Mouse (Mus musculus) hindbrain, embryonic 15.5 days (tissue): Measurements from ENCODE around the gene Mamdc4. TPM values are rescaled to one million over a fixed set of nuclear protein-coding genes. Genes with fewer than 3 reads are reported as not detected.
"Not testable (repeated sequence)": the region's sequence is repeated elsewhere in the genome, so short reads cannot be mapped to it uniquely, and the experiment has no call there.

Source experiments
- ATAC-seq: fragments of 200-750 bp; cut with Nextera tagmentation; 2 replicates; pipeline ENCODE4 v1.8.0; 2017; ENCODE audit warnings: low read depth, moderate number of reproducible peaks, moderate TSS enrichment; ENCODE audit not compliant: low FRiP score
- H3K27ac ChIP-seq: fragments of 300-500 bp; sonication (generic); replicated peaks from 2 replicates; pipeline ENCODE4 v1.5.1; 2015; ENCODE audit warnings: mild to moderate bottlenecking, inconsistent platforms
- H3K27me3 ChIP-seq: fragments of 300-500 bp; sonication (generic); 2 replicates; pipeline ENCODE4 v1.6.1; 2015; ENCODE audit warnings: control low read depth, inconsistent platforms
- H3K36me3 ChIP-seq: fragments of 300-500 bp; sonication (generic); 2 replicates; pipeline ENCODE4 v1.6.1; 2015; ENCODE audit warnings: control low read depth, inconsistent platforms
- H3K4me1 ChIP-seq: fragments of 300-500 bp; sonication (generic); replicated peaks from 2 replicates; pipeline ENCODE4 v1.6.1; 2015; ENCODE audit warnings: control low read depth, inconsistent platforms
- H3K4me2 ChIP-seq: fragments of 300-500 bp; sonication (generic); 2 replicates; pipeline ENCODE4 v1.6.1; 2015; ENCODE audit warnings: moderate library complexity, mild to moderate bottlenecking, inconsistent platforms
- H3K4me3 ChIP-seq: fragments of 300-500 bp; sonication (generic); 2 replicates; pipeline ENCODE4 v1.5.1; 2015; ENCODE audit warnings: mild to moderate bottlenecking, inconsistent platforms
- H3K9ac ChIP-seq: fragments of 300-500 bp; sonication (generic); 2 replicates; pipeline ENCODE4 v1.6.1; 2015; ENCODE audit warnings: inconsistent platforms
- H3K9me3 ChIP-seq: fragments of 300-500 bp; sonication (generic); 2 replicates; pipeline ENCODE4 v1.6.1; 2016; ENCODE audit warnings: control low read depth, inconsistent platforms
- WGBS: fragments of 180-500 bp; shearing (Covaris S2); methylation state at CpG from one replicate; pipeline ENCODE4 v1.1.7; 2015; 5-methylcytosine and 5-hydroxymethylcytosine counted together
- polyA plus RNA-seq: library from polyadenylated mRNA; unstranded; fragments of >200 nt; fragmentation: Nextera tagmentation; extraction: Ambion mirVana; gene quantifications from 2 replicates; pipeline ENCODE4 v1.2.1, GENCODE M21; 2015

The Mamdc4 gene
- polyA plus RNA-seq, 1 experiment from 2014 or later, result 1.6 TPM

DNA sequence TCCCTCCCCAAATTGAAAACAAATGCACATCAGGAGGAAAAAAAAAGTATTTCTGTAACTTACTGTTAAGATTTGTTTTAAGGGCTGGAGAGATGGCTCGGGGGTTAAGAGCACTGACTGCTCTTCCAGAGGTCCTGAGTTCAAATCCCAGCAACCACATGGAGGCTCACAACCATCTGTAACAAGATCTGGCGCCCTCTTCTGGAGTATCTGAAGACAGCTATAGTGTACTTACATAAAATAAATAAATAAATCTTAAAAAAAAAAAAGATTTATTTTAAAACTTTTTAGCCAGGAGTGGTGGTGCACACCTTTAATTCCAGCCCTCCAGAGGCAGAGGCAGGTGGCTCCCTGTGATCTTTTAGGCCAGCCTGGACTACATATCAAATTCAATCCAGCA is 19.2 kb downstream of the Mamdc4 start:
- H3K36me3 ChIP-seq, H3K27me3 ChIP-seq, ATAC-seq, H3K9ac ChIP-seq, H3K4me3 ChIP-seq, H3K27ac ChIP-seq, H3K9me3 ChIP-seq, H3K4me2 ChIP-seq: not testable (repeated sequence)
- peaks cover 30% of the 10 kb centered on the region for H3K4me1 ChIP-seq
- 55% methylated on average over 2 of the region's 2 CpGs for WGBS

DNA sequence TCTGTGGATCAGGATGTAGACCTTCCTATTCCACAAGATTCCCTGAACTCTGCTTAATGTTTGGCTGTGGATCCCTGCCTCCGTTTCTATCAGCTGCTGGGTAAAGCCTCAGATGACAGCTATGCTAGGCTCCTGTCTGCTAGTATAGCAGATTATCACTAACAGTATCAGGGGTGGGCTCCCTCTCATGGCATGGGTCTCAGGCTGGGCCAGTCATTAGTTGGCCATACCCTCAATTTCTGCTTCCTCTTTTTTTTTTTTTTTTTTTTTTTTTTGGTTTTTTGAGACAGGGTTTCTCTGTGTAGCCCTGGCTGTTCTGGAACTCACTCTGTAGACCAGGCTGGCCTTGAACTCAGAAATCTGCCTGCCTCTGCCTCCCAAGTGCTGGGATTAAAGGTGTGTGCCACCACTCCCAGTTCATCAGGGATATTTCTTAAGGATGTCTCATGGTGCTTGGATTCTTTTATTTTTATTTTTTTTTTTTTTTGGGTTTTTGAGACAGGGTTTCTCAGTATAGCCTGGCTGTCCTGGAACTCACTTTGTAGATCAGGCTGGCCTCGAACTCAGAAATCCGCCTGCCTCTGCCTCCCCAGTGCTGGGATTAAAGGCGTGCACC is 21.4 kb downstream of the Mamdc4 start:
- not testable (repeated sequence) for H3K36me3 ChIP-seq, ATAC-seq, H3K9me3 ChIP-seq, H3K9ac ChIP-seq, H3K27me3 ChIP-seq, H3K27ac ChIP-seq, H3K4me3 ChIP-seq, H3K4me2 ChIP-seq
- H3K4me1 ChIP-seq, result peaks cover 12% of the 10 kb centered on the region
- WGBS, result 93% methylated on average over 4 of the region's 4 CpGs

DNA sequence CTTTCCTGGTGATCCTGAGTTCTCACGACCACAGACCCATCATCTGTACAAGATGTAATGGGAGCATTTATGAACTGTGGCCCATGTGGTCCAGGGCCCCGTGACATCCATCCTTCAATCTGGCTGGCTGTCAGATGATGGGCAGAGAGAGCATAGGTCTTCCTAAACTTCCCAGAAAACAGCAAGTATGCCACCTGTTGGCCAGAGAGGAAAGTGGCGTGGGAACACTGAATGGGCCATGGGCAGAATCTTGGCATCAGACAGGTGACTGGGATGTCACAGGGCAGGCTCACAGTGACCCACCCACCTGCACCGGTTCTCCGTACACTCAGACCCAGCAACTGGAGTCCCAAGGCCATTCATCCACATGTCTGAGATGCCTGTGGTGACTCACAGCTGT is 23.5 kb downstream of the Mamdc4 start:
- no peaks in the 10 kb centered on the region for H3K36me3 ChIP-seq
- H3K9me3 ChIP-seq, result no peaks in the 10 kb centered on the region
- no peak overlapping the region for H3K9ac ChIP-seq
- H3K27me3 ChIP-seq, result no peaks in the 10 kb centered on the region
- WGBS, result 40% methylated on average over 5 of the region's 5 CpGs
- H3K4me1 ChIP-seq, result peaks cover 7% of the 10 kb centered on the region
- H3K4me2 ChIP-seq, result no peak overlapping the region
- no peak for ATAC-seq
- no peak overlapping the region for H3K4me3 ChIP-seq
- no peak overlapping the region for H3K27ac ChIP-seq

DNA sequence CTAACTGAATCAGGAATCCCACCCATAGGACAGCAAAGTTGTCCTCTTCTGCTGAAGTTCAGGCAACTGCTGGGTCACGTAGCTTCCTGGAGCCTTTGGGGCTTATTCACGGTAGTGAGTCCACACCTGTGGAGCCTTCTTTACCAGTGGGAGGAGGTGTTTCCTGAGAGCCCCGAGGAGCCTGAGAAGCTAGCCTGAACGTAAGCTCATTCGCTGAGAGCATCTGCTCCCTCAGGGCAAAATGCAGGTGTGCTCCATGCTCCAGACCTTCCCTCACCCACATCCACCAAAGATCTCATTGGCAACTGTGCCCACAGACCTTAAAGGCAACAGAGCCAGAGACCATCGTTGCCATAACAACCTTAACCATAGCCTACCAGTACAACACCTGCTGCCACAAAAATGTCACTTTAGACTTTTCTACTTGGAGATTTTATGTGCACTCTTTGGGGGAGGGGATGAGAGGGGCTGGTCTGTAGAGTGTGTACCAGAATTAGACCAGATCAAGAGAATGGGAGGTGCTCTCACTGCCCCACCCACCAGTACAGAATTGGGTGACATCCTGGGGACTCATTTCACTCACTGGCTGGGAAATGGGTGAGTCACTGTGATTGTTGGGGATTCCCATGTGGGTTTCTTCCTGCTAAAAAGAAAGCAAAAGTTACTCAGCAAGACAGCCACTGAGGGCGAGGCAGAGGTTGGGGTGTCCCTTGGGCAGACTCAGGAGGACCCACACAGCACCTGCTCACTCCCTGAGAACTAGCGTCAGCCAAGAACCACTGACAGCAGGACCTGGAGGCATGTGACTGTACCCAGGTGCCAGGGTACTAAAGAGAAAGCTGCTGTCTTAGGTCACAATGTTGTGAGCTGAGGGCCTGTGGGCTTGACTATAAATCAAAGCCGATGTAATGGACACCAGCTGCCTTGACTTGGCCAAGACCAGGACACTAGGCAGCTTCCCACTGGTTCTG is 25.3 kb downstream of the Mamdc4 start:
- Histone ChIP-seq H3K27ac (no peak overlapping the region), H3K27me3 (no peaks in the 10 kb centered on the region), H3K4me2 (no peak overlapping the region), H3K9me3 (no peaks in the 10 kb centered on the region), H3K4me3 (no peak overlapping the region), H3K36me3 (no peaks in the 10 kb centered on the region), H3K4me1 (peaks cover 15% of the 10 kb centered on the region), H3K9ac (no peak overlapping the region)
- WGBS, result 79% methylated on average over 9 of the region's 9 CpGs
- ATAC-seq, result no peak

DNA sequence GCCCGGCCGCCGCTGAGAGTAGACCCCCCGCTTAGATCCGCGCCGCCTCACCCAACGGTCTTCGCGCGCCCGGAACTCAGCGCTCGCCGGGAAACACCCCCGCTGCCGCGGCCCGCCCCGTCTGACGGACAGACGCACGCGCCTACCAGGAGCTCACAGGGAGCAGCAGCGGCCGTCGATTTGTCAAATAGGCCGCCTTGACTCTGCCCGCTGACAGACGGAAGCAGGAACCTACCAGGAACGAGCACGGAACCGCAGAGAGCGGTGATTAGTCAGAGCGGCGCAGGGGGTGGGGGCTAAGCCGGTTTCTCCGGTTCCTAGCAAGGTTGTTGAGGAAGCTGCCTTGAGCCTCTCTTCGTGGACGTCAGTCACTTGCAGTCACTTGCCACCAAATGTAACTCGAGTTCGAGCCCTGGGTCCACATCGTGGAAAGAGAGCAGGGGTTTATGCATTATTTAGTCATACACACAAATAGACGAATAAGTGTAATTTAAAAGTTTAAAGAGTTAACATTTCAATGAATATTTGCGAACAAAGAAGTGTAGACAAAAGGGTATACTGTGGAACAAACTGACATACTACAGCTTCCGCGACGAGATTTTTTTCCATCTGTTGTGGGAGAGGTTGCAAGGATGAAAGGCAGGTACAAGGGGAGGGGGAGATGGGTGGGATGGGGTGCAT is 27.7 kb downstream of the Mamdc4 start, which contains the start of gene Traf2:
Traf2 (minus strand) TSS at position 130 of the 681 bp plus-strand sequence.
- peak within 1 kb of the TSS; percentile 67 for H3K4me3 ChIP-seq
- WGBS, result 3% methylated on average over 47 of the region's 48 CpGs
- no peaks in the 10 kb centered on the region for H3K27me3 ChIP-seq
- no peaks in the 10 kb centered on the region for H3K36me3 ChIP-seq
- peak within 1 kb of the TSS; percentile 87 for H3K4me2 ChIP-seq
- peak; percentile 100 for ATAC-seq
- H3K9ac ChIP-seq, result peak within 1 kb of the TSS; percentile 61
- peak within 1 kb of the TSS; percentile 35; the same call in 1 of the 2 replicates for H3K27ac ChIP-seq
- H3K9me3 ChIP-seq, result no peaks in the 10 kb centered on the region
- peaks cover 15% of the 10 kb centered on the region for H3K4me1 ChIP-seq

DNA sequence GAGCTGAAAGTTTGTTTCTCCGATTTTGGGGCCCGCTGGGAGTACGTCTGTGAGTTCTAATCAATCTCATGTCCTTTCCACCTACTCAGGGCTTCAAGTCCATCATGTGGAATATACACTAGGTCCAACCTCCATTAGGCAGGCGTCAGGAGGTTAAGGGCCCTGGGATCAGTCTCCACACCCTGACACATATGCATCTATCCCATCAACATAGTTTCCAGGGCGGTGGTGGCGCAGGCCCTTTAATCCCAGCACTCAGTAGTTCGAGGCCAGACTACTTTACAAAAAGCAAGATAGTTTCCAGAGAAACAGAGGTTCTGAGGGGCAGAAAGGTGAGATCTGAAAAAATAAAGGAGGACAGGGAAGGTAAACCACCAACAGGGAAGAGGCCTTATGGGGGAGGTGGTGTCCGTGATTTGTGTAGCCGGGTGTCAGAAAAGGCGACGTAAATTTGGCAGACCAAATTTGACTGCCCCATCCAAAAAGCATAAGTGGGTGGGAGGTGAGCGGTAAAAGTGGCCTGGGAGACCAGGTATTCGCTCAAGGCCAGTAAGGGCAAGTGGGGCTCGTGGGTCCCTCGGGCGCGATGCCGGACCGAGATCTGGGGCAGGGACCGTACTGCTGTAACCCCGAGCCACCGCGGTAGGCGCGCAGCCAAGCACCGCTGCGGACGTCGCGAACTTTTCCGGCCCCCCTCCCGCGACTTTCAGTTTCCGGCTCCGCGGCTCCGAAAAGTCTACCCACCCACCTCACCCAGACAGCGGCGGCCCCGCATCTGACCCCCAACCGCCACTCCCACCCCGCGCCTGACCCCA is 28.4 kb downstream of the Mamdc4 start:
- ATAC-seq, result no peak; the same call in 1 of the 2 replicates
- peak overlapping the region; percentile 67 for H3K4me3 ChIP-seq
- H3K9me3 ChIP-seq, result no peaks in the 10 kb centered on the region
- no peaks in the 10 kb centered on the region for H3K36me3 ChIP-seq
- H3K27me3 ChIP-seq, result no peaks in the 10 kb centered on the region
- H3K9ac ChIP-seq, result peak overlapping the region; percentile 61
- H3K4me2 ChIP-seq, result peak overlapping the region; percentile 87
- peak overlapping the region; percentile 35; the same call in 1 of the 2 replicates for H3K27ac ChIP-seq
- 9% methylated on average over 43 of the region's 43 CpGs for WGBS
- H3K4me1 ChIP-seq, result peaks cover 15% of the 10 kb centered on the region

DNA sequence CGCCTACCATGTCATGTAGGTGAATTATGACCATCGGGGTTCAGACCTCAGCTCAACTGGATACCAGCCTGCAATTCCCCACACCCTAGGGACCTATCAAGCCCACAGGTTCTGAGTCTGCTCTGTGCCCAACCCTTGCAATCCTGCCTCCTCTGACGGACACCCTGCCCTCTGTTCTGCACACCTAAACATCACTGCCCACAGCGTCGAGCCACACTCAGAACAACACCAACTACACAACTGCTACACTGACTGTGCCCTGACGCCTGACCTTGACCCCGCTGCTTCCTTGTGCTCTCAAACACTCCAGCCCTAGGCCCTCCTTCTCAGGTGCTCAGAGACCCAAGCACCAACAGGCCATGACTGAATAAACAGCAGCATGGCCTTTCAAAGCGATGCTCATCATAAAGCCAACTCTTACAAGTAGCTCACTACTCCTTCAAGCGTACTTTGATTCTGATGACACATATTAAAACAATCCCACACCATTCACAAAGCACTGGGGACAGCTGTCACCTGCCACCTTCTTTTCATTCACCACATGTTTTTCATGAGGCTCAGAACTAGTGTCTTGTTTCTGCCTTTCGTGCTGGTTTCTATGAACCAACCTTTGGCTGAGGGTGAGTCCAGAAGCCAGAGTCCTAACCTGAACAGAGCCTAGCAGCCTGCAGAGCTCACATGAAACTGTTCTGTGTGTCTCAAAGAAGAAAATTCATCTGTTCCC is 32.8 kb downstream of the Mamdc4 start:
- H3K4me2 ChIP-seq, result no peak overlapping the region
- ATAC-seq, result no peak
- H3K9me3 ChIP-seq, result no peaks in the 10 kb centered on the region
- WGBS, result 85% methylated on average over 10 of the region's 10 CpGs
- H3K4me1 ChIP-seq, result peaks cover 10% of the 10 kb centered on the region
- H3K27ac ChIP-seq, result no peak overlapping the region
- no peaks in the 10 kb centered on the region for H3K27me3 ChIP-seq
- no peaks in the 10 kb centered on the region for H3K36me3 ChIP-seq
- no peak overlapping the region for H3K9ac ChIP-seq
- no peak overlapping the region for H3K4me3 ChIP-seq

DNA sequence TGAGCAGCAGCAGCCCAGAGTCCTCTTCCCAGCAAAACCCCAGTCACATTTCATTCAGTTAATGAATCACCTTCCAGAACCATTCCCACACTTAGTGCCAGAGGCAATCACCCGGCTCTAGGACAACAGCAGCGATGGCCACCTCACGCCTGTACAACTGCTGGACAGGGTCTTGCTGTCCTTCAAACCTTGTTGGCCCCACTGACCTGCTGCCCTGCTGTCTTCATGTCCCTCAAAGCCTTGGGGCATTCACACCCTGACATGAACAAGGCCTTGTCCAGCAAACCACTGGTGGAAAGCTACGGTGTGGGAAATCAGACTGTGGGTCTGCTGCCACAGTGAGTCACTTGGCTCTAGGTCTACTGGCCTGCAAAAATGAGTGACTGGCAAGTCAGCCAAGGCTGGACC is 34.1 kb downstream of the Mamdc4 start:
- no peak overlapping the region for H3K4me2 ChIP-seq
- no peak for ATAC-seq

DNA sequence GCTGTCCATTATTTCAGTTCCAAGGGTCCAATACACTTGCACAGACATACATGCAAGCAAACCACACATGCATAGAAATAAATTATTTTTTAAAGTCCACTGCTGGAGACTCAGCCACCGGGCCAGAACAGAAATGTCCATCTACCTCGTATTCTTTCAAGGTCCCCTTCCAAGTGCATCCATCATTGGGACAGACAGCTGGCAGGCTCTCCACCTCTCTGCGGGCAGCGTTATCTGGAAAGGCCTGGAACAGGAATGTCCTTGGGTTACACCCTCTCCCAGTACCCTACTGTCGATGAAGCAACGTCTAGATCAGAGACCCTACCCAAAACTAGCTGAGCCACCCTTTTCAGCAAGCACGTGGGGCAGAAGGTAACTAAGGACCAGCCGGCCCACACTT is 38.1 kb downstream of the Mamdc4 start:
- H3K4me3 ChIP-seq, result no peak overlapping the region
- WGBS, result 89% methylated on average over 8 of the region's 8 CpGs

More for the DNA sequence above, 34.1 kb downstream of the Mamdc4 start:
- Histone ChIP-seq H3K36me3 (peaks cover 6% of the 10 kb centered on the region; the same call in 1 of the 2 replicates), H3K27me3 (no peaks in the 10 kb centered on the region), H3K27ac (no peak overlapping the region), H3K9ac (no peak overlapping the region), H3K9me3 (no peaks in the 10 kb centered on the region), H3K4me1 (0 out of 2 replicates have a peak, but pooled peaks cover 2% of the 10 kb centered on the region), H3K4me3 (no peak overlapping the region)
- WGBS, result 95% methylated on average over 4 of the region's 4 CpGs

DNA sequence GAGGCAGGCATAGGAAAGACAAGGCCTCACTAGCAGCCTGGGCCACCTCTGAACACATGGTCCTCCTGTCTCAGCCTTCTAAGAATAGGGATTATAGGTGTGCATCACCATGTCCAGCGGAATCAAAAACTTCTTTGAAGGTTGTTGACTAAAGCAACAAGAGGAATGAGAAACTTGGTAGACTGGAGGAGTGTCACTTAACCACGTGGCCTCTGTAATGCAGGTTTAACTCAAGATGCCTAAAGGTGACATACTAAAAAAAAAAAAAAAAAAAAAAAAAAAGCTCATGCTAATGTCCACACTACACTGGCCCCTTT is 39.8 kb downstream of the Mamdc4 start:
- no peaks in the 10 kb centered on the region for H3K9me3 ChIP-seq
- H3K4me2 ChIP-seq, result no peak overlapping the region
- no peak overlapping the region for H3K9ac ChIP-seq
- peaks cover 12% of the 10 kb centered on the region for H3K36me3 ChIP-seq
- 92% methylated on average over 2 of the region's 2 CpGs for WGBS
- H3K4me1 ChIP-seq, result no peaks in the 10 kb centered on the region
- H3K27ac ChIP-seq, result no peak overlapping the region
- no peaks in the 10 kb centered on the region for H3K27me3 ChIP-seq
- no peak for ATAC-seq
- no peak overlapping the region for H3K4me3 ChIP-seq

More for the DNA sequence above, 38.1 kb downstream of the Mamdc4 start:
- no peak for ATAC-seq
- no peaks in the 10 kb centered on the region for H3K4me1 ChIP-seq
- no peak overlapping the region for H3K9ac ChIP-seq
- peaks cover 7% of the 10 kb centered on the region; the same call in 1 of the 2 replicates for H3K36me3 ChIP-seq
- no peaks in the 10 kb centered on the region for H3K9me3 ChIP-seq
- no peaks in the 10 kb centered on the region for H3K27me3 ChIP-seq
- H3K27ac ChIP-seq, result no peak overlapping the region
- H3K4me2 ChIP-seq, result no peak overlapping the region
